Mouse (Mus musculus) liver, embryonic 12.5 days (tissue): ENCODE data around the gene Tmem258. TPM values are rescaled to one million over a fixed set of nuclear protein-coding genes. Genes with fewer than 3 reads are reported as not detected.

Experiments used
- ATAC-seq: fragments of 200-750 bp; cut with Nextera tagmentation; 2 replicates; pipeline ENCODE4 v1.8.0; 2017; ENCODE audit warnings: moderate number of reproducible peaks, mild to moderate bottlenecking, moderate library complexity
- H3K27ac ChIP-seq: fragments of 300-500 bp; sonication (generic); 2 replicates; pipeline ENCODE4 v1.5.1; 2016; ENCODE audit warnings: mild to moderate bottlenecking
- H3K27me3 ChIP-seq: fragments of 300-500 bp; sonication (generic); replicated peaks from 2 replicates; pipeline ENCODE4 v1.6.1; 2016; ENCODE audit warnings: mild to moderate bottlenecking, moderate library complexity
- H3K36me3 ChIP-seq: fragments of 300-500 bp; sonication (generic); 2 replicates; pipeline ENCODE4 v1.6.1; 2016; ENCODE audit warnings: mild to moderate bottlenecking, moderate library complexity
- H3K4me1 ChIP-seq: fragments of 300-500 bp; sonication (generic); 2 replicates; pipeline ENCODE4 v1.6.1; 2016
- H3K4me2 ChIP-seq: fragments of 300-500 bp; sonication (generic); 2 replicates; pipeline ENCODE4 v1.6.1; 2016; ENCODE audit warnings: mild to moderate bottlenecking, moderate library complexity
- H3K4me3 ChIP-seq: fragments of 300-500 bp; sonication (generic); 2 replicates; pipeline ENCODE4 v1.5.1; 2016; ENCODE audit warnings: mild to moderate bottlenecking, moderate library complexity
- H3K9ac ChIP-seq: fragments of 300-500 bp; sonication (generic); 2 replicates; pipeline ENCODE4 v1.6.1; 2016; ENCODE audit warnings: mild to moderate bottlenecking, moderate library complexity
- H3K9me3 ChIP-seq: fragments of 300-500 bp; sonication (generic); replicated peaks from 2 replicates; pipeline ENCODE4 v1.6.1; 2016; ENCODE audit warnings: mild to moderate bottlenecking, moderate library complexity
- WGBS: fragments of 180-500 bp; shearing (Covaris S2); methylation state at CpG from one replicate; pipeline ENCODE4 v1.1.7; 2016; ENCODE audit not compliant: insufficient replicate concordance; 5-methylcytosine and 5-hydroxymethylcytosine counted together
- microRNA-seq: library from miRNA; unstranded; fragments of <30 nt; microRNA quantifications from one replicate; pipeline ENCODE4, GENCODE M21; 2017
- polyA plus RNA-seq: library from polyadenylated mRNA; unstranded; fragments of >200 nt; fragmentation: Nextera tagmentation; extraction: Ambion mirVana; gene quantifications from 2 replicates; pipeline ENCODE4 v1.2.1, GENCODE M21; 2016

Tmem258 gene
- polyA plus RNA-seq, 1 experiment from 2014 or later, result 350 TPM

- ATAC-seq, result no peak
- Histone ChIP-seq H3K9me3 (no peaks in the 10 kb centered on the region), H3K9ac (no peak overlapping the region), H3K36me3 (no peaks in the 10 kb centered on the region), H3K4me1 (peaks cover 3% of the 10 kb centered on the region; the same call in 1 of the 2 replicates), H3K27ac (no peak overlapping the region), H3K27me3 (peaks cover 43% of the 10 kb centered on the region), H3K4me2 (no peak overlapping the region), H3K4me3 (no peak overlapping the region)
- WGBS, result 17% methylated on average over 6 of the region's 6 CpGs
Observed at GRCm38 (mm10) chr19:10247165-10247564, 43.4 kb downstream of the Tmem258 start.

GRCm38 (mm10) chr19:10248128-10248527 is 44.3 kb downstream of the Tmem258 start:
- no peak for ATAC-seq
- H3K4me2 ChIP-seq, result no peak overlapping the region
- H3K9ac ChIP-seq, result no peak overlapping the region
- H3K27ac ChIP-seq, result no peak overlapping the region
- H3K4me3 ChIP-seq, result no peak overlapping the region
- WGBS, result 54% methylated on average over 20 of the region's 20 CpGs
- peaks cover 3% of the 10 kb centered on the region; the same call in 1 of the 2 replicates for H3K4me1 ChIP-seq
- H3K9me3 ChIP-seq, result no peaks in the 10 kb centered on the region
- no peaks in the 10 kb centered on the region for H3K36me3 ChIP-seq
- peaks cover 39% of the 10 kb centered on the region for H3K27me3 ChIP-seq

Small RNAs within 50 kb of the gene (microRNA-seq; reads per million reads assigned to microRNA genes)
- gene Mir6993, result not detected

Other genes with a start within 250 kb of the Tmem258 start
- gene Fth1, start 223.4 kb upstream of the Tmem258 start, polyA plus RNA-seq, result 5,199 and 5,262 TPM in 2 replicates
- 0.17 and 0.32 TPM in 2 replicates for gene Best1, start 202.4 kb upstream of the Tmem258 start, polyA plus RNA-seq
- 189 and 191 TPM in 2 replicates for gene Rab3il1, start 202.3 kb upstream of the Tmem258 start, polyA plus RNA-seq
- 6.9 and 10.0 TPM in 2 replicates for gene Fads3, start 162.4 kb upstream of the Tmem258 start, polyA plus RNA-seq
- gene Fads2, start 102.3 kb upstream of the Tmem258 start, polyA plus RNA-seq, result 88.4 and 89.9 TPM in 2 replicates
- gene Fads1, start 21.1 kb upstream of the Tmem258 start, polyA plus RNA-seq, result 86.4 and 91.6 TPM in 2 replicates
- gene Fen1, start 155 bp downstream of the Tmem258 start, polyA plus RNA-seq, result 198 and 200 TPM in 2 replicates
- 6.6 TPM in 2 replicates for gene Myrf, start 36.7 kb downstream of the Tmem258 start, polyA plus RNA-seq
- gene Dagla, start 100.9 kb downstream of the Tmem258 start, polyA plus RNA-seq, result 0.55 and 0.56 TPM in 2 replicates
- 0.56 and 0.91 TPM in 2 replicates for gene Syt7, start 185.1 kb downstream of the Tmem258 start, polyA plus RNA-seq